Mouse (Mus musculus): ENCODE measurements at regions not wholly inside any gene's neighbourhood (a gene's known extent, or its start where the extent isn't known, plus 50 kb on each side); places are given as distances from the start of the nearest gene placed in this dataset.

DNA sequence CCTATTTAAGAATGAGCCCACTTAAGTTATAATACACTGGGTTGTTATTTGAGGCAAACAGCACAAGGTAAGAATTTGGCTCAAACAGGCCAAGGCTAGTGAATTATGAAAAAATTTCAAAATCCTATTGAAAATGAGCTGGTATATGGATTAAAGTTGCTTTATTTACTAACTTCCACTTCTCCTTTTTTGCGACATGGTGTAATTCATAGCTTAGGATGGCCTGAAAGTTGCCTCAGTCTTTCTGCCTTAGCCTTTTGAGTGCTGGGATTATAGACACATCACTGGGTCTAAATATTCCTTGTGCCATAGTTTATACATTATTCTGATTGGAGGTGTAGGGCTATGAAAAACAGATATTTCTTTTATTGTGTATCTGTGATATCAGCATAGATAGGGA is 81.9 kb downstream of the Edem1 start:
- no peak for DNase-seq (ENCODE audit: low spot score in 2 of 2)

DNA sequence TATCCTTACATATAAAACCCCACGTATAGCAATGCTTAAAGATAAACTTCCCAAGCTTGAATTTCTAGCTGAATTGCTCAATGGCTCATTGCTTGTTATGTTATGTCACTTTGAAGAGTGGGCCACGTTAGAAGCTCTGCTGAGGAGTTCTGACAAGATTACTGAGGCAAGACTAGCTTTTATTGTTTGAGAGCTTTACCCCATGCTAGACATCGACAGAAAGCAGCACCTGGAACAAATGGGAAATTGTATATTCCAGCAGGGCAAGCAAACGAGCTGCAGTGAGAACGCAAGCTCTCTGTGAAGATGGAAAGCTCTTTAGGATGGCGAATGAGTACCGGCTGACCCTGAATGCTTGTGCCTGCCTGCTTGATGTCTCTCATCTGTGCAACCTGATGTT is 84.1 kb downstream of the Edem1 start:
- DNase-seq (ENCODE audit: low spot score in 2 of 2): no peak

DNA sequence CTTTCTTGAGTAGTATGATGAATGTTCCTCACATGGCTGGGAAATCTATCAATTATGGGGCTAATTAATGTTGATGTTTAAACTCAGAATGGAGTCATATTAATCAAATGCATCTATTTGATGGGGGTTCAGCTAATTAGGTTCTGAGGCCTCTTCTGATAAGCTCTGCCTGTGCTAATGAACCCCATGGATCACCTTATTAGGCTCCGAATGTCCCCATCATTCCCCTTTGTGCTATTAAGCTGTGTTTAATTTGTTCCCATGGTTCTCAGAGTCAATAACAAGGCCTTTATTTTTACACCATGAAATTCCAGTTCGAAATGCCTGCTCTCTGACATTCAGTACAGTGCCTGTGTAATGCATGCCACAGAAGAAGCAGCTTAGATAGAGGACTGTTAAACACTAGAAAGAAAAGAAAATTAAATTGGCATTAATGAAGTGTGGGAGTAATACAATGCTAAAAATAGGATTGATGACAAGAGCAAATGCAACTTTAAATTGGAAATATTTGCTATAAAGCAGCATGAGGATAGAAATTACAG is 91.0 kb downstream of the Edem1 start:
- no peak for DNase-seq (ENCODE audit: low spot score in 2 of 2)

DNA sequence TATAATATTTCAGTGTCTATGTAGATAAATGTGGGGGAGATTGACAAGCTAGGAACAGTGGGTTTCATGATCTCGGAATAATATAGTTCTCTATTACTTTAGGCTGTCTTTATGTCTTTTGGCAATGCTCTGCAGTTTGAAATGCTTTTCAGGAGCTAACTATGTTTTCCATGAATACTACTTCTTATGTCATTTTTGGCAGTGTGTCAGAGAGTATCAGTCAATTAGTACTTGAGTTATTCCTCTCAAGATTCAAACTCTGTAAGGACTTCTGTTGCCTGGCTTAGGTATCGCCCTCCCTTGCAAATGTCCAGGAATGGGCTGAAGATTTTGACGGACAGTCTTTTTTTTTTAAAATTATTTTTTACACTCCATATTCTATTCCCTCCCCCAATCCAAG is 92.7 kb downstream of the Edem1 start:
- DNase-seq (ENCODE audit: low spot score in 2 of 2): no peak

DNA sequence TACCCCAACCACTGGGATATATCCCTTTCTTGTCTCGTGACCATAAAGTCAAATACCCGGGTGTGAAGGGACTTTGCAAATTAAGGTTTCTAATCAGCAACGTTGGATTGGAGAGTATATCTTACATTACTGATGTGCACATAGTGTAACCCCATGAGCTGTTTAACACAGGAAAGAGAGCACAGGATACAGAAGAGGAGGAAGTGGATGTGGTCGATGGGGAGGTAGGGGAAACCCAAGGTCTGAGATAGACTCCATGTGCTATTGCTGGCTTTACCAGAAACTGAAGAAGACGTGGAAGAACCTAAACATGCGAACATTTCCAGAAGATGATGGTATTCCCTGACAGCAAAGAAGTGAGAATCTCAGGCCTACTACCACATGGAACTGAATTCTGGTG is 94.1 kb downstream of the Edem1 start:
- DNase-seq (ENCODE audit: low spot score in 2 of 2): no peak

DNA sequence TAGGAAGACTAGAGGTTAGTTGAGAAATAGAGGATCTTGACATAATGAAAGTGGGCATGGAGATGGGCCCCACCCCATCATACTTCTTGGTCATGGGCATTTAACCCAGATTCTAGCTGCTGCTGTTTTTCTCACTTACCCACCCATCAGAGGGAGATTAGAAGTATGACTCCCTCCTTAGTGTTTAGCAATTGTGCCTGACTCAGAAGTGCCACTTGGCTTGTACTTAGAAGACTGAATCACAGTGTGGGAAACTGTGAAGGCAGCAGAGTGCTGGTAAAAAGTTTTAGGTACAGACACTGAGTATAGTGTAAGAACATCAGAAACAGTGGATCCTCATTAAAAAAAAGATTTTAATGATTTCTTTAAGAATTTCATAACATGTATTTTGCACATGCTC is 100.5 kb downstream of the Edem1 start:
- peak in 1 of 2 experiments; percentile 39 for DNase-seq (ENCODE audit: low spot score in 2 of 2)

DNA sequence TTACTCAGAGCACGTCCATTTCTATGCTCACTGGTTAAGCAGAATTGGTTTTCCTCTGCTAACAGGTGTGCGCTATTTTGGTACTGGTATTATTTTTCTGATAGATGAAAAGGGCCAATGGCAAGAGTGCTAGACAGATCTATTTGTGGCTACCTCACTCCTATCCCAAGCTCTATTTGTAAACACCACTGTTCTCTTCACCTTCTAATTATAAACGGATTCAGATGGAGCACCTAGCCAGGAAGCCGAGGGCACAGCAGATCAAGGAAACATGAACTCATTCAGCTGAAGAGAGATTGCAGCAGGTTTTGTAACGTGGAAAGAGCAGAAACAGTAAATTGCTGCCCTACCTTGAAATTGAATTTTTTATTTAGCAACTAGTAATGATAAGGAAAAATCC is 110.2 kb downstream of the Edem1 start:
- no peak for DNase-seq (ENCODE audit: low spot score in 2 of 2)

DNA sequence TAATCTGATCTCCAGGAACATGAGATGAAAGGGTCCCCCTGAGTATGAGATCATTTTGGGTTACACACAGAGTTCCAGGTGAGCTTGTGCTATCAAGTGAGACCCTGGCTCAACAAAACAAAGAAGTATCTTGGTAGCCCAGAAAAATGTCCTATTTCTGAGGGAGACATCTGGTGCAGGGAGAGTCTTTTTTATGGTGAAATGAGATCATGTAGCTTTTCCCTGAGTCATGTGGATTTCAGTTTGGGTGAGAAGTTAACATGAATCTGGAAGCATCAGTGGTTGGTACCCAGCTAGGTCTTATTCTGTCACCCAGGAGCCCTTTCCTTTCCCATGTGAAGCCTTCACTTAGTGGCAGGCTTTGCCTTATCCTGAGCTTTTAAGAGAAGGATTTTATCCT is 113.8 kb downstream of the Edem1 start:
- no peak for DNase-seq (ENCODE audit: low spot score in 2 of 2)

DNA sequence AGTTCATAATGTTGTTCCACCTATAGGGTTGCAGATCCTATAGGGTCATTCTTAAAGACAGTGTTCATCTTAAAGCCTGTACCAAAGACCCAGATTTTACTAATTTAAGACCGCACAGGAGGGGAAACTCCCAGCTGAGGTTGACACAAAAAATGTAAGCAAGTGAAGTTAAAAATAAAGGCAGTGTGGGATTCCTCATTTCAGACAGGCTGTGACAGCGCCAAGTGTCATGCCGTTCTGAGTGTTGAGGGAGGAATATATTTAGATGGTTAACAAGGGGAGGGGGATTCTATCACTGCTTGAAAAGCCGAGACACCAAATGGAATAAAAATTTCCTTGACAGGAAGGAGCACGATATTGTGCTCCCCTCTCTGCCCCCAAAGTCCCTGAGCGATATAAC is 123.9 kb downstream of the Edem1 start:
- no peak for DNase-seq (ENCODE audit: low spot score in 2 of 2)

DNA sequence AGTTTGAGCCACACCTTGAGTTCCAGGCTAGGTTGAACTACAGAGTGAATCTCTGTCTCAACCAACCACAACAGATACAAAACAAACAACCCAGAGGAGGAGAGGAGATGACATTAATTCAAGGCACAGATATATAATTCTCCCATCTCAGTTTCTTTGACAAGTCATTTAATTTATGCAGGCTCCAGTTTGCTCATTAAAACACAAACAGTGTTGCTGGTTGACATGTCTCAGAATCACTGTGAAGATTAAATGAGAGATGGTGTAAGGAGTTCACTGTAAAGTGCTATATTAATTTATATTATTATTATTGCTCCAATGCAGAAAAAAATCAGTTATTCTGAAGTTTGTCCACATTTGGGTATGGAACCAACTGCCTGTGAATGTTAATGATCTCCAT is 134.4 kb downstream of the Edem1 start:
- no peak for DNase-seq (ENCODE audit: low spot score in 2 of 2)

DNA sequence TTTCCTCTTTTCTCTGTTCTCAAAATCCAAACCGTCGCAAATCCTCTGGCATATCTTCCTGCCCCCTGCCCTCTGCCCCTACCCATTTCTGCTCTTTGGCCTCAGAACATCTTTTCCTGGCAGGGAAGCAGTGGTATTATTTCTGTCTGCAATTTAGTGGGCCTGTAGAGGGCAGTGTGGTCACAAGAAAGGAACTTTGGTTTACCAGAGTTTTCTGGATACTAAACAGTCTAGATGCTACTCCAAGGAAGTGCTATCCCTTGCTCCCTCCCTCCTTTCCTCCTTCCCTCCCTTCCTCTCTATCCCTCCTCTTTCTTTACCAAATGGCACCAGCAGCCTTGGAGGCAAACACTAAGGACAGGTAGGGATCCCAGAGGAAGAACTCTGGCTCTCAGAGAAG is 134.9 kb downstream of the Edem1 start:
- DNase-seq (ENCODE audit: low spot score in 2 of 2): peak; percentile 31 to 46

DNA sequence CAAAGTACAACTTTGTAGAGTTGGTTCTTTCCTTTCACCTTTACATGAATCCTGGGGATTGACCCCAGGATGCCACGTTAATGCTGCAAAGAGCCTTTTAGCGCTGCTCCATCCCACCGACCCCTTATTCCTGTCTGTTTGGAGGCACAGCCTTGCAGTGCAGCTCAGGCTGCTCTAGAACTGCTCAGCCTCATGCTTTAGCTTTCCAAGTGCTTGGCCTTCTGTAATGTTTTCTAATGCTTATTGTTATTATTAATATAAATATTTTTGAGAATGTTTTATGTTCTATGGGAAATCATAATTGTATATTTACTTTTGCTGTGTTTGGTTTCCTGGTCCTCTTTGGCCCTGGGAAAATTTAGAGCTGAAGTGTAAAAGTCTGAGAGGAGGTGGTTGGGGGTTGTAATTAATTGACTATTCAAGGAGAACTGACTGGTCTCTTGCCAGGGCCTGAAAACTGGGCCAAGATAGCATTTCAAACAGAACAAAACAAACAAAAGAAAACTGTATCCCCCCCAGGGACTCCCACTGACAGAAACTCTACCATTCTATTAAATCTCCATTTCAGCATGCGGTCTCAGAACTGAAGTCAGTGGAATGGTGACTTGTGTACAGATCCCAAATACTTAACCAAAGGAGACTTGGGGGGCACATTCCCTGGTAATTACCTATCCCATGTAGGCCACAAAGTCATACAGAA is 141.2 kb downstream of the Edem1 start:
- DNase-seq (ENCODE audit: low spot score in 2 of 2): no peak

DNA sequence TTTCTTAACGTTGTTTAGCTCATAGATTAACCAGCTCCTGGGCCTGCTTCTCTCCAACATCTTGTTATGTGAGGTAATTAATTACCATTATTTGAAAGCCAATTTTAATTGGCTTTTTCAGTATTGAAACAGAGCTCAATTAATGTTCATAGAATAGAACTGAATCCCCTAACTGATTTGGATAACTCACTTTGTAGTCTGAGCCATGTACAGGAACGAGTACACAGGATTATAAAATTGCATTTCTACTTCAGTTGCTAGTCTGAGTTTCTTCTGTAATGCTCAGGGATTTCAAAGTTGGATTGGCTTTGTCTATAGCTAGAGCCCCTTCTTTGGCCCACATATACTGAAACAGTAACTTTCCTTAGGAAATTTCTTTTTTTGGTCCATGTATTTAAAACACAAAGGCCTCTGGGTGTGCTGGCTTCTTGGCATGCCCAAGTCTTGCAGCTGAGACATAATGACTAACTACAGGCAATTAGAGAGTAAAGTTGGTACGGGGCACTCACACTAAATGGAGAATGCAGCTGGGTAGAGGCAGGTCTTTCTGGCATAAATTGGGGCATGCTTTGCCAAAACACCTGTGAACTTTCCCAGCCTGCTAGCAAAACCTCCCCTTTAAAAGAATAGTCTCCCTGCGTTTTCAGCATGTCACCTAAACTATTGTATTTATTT is 143.1 kb downstream of the Edem1 start:
- DNase-seq (ENCODE audit: low spot score in 2 of 2): no peak

DNA sequence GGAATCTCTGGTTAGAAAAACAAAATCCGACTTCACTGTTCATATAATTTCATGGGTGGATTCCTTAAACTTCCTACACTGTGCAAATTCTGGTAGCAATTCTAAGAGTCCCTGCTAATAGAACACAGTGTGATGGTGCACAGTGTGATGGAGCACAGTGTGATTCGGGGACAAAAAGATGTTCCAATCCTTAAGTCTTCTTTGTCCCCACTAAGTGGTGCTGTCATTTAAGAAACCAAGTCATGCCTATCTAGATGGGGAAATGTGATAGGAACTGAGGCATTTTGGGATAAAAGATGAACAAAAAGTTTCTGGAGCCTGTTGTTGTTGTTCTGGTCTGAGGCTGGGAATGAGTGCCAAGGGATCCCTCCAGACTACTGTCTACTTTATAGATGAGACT is 145.3 kb downstream of the Edem1 start:
- no peak for DNase-seq (ENCODE audit: low spot score in 2 of 2)

DNA sequence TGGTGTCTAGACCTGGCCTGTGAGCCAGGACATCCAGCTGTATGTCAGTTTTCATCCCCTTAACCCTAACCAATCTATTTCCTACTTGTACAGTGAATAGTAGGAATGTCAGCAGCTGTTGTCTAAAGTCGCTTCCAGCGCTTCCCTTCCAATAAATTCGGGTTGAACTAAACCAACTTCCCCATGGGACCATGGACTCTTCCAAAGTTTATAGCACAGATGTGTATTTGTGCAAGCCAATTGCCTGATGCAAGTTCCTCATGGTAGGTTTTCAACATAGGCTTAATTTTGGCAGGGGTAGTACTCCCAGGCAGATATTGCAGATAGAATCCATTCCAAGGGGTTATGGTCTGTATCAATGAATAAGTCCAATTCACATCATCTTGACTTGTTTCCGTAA is 161.1 kb downstream of the Edem1 start:
- no peak for DNase-seq (ENCODE audit: low spot score in 2 of 2)

DNA sequence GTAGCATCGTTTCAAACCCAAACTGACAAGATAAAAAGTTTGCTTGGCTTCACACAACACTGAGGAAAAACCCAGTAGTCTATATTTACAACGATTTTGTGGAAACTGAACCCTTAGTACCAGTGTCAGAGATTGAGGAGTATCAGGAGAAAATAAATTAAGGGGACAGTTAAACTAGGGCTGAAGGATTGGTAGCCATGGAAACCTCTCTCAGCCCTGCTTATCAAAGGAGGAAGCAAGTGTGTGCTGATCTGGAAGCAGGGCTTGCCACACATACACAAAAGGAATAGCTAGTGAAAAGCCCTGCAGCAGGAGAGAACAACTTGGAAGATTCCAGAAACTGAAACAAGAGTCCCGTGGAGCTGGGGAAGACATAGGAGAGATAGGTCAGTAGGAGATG is 165.3 kb downstream of the Edem1 start:
- no peak for DNase-seq (ENCODE audit: low spot score in 2 of 2)

DNA sequence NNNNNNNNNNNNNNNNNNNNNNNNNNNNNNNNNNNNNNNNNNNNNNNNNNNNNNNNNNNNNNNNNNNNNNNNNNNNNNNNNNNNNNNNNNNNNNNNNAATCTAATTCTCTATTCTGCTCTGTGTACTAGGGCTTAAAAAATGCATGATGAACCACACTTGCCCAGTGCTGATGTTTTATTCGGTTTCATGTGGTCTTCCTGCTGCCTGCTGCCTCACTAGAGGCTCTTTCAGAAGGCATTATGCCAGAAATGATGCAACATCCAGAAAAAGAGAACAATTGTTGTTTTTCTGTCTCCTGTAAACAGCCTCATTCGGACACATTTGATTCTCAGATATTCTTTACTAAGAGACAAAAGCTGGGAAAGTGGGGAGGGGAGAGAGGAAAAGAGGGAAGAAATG is 176.0 kb downstream of the Edem1 start:
- DNase-seq (ENCODE audit: low spot score in 2 of 2): no peak

DNA sequence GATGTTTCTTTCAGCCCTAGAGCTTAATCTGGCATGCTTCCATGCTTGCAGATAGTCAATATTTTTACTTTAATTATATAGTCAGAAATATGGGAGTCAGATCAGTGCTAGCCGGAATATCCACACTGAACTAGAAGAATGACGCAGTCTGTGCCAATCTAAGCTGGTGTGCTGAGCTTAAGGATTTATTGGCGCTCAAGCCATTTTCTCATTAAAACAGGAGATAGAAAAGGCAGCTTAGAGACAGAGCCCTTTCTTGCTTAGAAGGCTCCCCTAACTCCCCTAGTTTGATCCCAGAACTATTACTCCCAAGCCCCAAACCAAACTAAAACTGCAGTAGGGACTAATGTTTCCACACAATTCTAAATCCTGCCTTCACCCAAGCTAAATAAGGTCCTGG is 180.9 kb downstream of the Edem1 start:
- no peak for DNase-seq (ENCODE audit: low spot score in 2 of 2)

DNA sequence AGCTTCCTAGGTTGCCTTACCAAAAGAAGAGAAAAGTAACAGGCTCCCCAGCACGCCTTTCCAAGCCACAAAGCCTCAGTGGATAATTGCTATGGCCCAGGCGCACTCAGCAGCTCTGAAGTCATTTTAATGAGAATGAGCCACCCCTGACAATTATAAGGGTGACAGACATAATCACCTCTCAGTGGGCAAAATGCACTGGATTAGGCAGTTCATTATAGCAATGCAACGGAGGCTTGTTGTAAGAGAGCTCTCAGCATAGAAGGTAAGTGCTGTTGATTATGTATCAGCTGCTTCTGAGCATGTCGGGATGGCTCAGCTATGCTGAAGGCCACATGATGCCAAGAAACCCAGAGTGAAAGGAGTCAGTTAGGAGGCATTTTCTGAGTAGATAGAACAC is 181.4 kb downstream of the Edem1 start:
- no peak for DNase-seq (ENCODE audit: low spot score in 2 of 2)

DNA sequence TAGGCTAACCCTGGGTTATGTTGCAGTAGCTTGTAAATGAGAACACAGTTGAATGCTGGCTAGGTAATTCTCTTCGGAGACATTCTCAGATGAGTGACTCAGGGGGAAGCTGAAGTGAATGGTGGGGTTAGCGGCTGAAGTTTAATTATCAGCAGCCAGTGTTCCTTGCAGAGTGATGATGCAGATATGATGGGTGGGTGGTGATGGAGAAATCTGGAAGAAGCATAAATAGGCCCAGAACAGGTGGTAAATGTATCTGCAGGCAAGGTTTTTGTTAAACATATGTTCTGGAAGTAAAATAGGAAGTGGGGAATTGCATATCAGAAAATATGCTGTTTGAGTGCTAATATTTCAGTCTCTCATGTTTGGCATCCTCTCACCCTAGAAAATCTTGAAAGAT is 191.3 kb downstream of the Edem1 start:
- peak in 1 of 2 experiments; percentile 28 for DNase-seq (ENCODE audit: low spot score in 2 of 2)
